Mouse (Mus musculus): Measurements from ENCODE around the gene AL607142.1.

Gene AL607142.1

GRCm38 (mm10) chr4:120106362-120106761 lies 41.6 kb downstream of the AL607142.1 start:
- DNase-seq: no peak

GRCm38 (mm10) chr4:120107787-120108186 lies 43.0 kb downstream of the AL607142.1 start:
- DNase-seq: no peak

GRCm38 (mm10) chr4:120115516-120115915 lies 50.7 kb downstream of the AL607142.1 start:
- DNase-seq: no peak

- no peak for DNase-seq
Observed at GRCm38 (mm10) chr4:120116312-120116711, 51.5 kb downstream of the AL607142.1 start.

GRCm38 (mm10) chr4:120120276-120120675 lies 55.5 kb downstream of the AL607142.1 start:
- peak; percentile 54 for DNase-seq

- DNase-seq: no peak
Observed at GRCm38 (mm10) chr4:120124656-120125055, 59.9 kb downstream of the AL607142.1 start.

- DNase-seq: no peak
Observed at GRCm38 (mm10) chr4:120126047-120126446, 61.3 kb downstream of the AL607142.1 start.

GRCm38 (mm10) chr4:120127333-120127732 lies 62.5 kb downstream of the AL607142.1 start:
- DNase-seq: no peak

DNA sequence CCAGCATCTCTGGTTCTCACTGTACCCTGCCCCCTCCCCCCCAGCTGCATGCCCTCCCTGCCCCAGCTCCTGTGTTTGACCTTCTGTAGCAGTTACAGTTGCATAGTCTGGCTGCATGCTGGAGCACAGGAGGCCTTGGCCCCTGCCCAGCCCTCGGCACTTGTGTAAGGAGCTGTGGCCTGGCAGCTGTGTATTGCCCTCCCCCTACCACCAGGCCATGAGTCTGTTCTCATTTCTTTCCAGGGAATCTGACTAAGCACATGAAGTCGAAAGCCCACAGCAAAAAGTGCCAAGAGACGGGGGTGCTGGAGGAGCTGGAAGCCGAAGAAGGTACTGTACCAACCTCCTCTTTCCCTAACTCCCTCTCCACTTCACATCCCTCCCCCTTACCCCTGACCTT lies 63.2 kb downstream of the AL607142.1 start:
- DNase-seq: no peak

- peak; percentile 64 for DNase-seq
Observed at GRCm38 (mm10) chr4:120129233-120129885, 64.6 kb downstream of the AL607142.1 start.

- DNase-seq: no peak
Observed at GRCm38 (mm10) chr4:120130926-120131325, 66.1 kb downstream of the AL607142.1 start.

DNA sequence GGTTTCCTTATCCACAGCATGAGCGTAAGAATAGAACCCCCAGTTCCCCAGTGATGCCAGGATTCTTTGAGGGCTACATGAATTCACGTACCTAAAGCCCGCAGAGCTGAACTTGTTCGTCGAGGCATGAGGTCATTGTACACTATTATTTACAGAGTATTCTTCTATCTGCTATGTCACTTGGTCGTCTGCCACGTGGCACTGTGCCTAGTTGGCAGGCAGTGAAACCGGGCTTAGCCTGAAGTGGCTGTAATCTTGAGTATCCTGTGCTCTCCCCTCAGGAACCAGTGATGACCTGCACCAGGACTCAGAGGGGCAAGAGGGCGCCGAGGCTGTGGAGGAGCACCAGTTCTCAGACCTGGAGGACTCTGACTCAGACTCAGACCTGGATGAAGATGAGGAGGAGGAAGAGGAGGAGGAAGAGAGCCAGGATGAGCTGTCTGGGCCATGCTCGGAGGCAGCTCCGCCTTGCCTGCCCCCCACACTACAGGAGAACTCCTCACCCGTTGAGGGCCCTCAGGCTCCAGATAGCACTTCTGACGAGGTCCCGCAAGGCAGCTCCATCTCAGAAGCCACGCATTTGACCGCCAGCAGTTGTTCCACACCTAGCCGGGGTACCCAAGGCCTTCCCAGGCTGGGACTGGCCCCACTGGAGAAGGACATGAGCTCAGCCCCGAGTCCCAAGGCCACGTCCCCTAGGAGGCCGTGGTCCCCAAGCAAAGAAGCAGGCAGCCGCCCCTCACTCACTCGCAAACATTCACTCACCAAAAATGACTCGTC lies 66.8 kb downstream of the AL607142.1 start:
- peak; percentile 75 for DNase-seq

GRCm38 (mm10) chr4:120134223-120134622 lies 69.4 kb downstream of the AL607142.1 start:
- DNase-seq: no peak

DNA sequence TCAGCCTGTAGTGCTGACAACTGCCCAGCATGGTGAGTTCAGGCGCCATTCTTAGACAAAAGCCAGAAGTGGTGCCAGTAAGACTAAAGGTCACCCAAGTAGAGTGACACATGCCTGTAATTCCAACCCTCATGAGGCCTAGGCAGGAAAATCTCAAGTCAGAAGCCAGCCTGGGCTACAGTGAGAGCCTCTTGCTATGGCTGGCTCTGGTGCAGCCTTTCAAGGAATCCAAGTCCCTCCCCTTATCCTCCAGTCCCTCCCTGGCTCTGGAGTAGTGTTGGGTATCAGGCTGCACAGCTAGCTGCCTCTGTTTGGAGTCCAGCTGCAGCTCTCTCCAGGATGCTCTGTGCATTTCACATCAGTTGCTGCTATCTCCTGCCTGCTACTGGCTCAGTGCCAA lies 77.0 kb downstream of the AL607142.1 start:
- DNase-seq: no peak

DNA sequence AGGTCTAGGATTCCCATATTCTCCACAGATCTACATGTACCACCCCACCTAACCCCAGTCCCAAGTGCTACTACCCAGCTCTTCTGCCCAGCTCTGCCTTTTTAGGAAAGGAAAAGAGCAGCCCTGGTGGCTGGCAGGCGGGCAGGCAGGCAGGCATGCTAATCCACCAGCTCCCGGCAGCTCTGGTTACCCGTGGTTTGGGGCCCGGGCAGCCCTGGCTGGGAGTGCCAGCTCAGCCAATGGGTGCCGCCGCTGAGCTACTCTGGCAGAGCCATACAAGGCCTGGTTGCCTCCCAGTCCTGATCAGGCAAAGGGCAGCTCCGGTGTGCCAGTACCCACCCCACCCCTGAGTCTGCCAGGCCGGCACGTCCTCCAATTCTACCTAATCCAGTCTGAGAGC lies 78.1 kb downstream of the AL607142.1 start:
- DNase-seq: no peak
